Mouse (Mus musculus) ES-E14 (cell line): ENCODE measurements at regions not wholly inside any gene's neighbourhood (a gene's known extent, or its start where the extent isn't known, plus 50 kb on each side); places are given as distances from the start of the nearest gene placed in this dataset.

Experiments used
- DNase-seq: peaks from one replicate; pipeline ENCODE4 v3.0.0-alpha.2; 2013; ENCODE audit warnings: low read depth, low spot score
- H3K27ac ChIP-seq: 2 replicates; pipeline ENCODE4 v1.5.1; 2012; ENCODE audit warnings: low read depth, mild to moderate bottlenecking, low read length, moderate library complexity, mixed read lengths; ENCODE audit not compliant: poor library complexity, insufficient read depth, severe bottlenecking
- H3K36me3 ChIP-seq: 2 replicates; pipeline ENCODE4 v1.6.1; 2012; ENCODE audit warnings: mild to moderate bottlenecking, low read length, moderate library complexity, mixed read lengths; ENCODE audit not compliant: control insufficient read depth, poor library complexity, insufficient read depth, severe bottlenecking
- H3K4me1 ChIP-seq, 2 experiments: fragments of 150-350 bp in 1 of 2; sonication (generic) in 1 of 2; 2 replicates each; pipeline ENCODE4 v1.6.1; 2012; ENCODE audit warnings: low read length in 2 of 2, mild to moderate bottlenecking in 1 of 2, mixed read lengths in 1 of 2; ENCODE audit not compliant: control insufficient read depth in 2 of 2, insufficient read depth in 2 of 2, poor library complexity in 1 of 2
- H3K4me3 ChIP-seq, 2 experiments: fragments of 150-350 bp in 1 of 2; sonication (generic) in 1 of 2; 2 replicates each; pipeline ENCODE4 v1.5.1; 2012; ENCODE audit warnings: low read length in 2 of 2, low read depth in 1 of 2, mild to moderate bottlenecking in 1 of 2, mixed read lengths in 1 of 2; ENCODE audit not compliant: insufficient read depth in 1 of 2, poor library complexity in 1 of 2, severe bottlenecking in 1 of 2
- H3K9ac ChIP-seq: 2 replicates; pipeline ENCODE4 v1.6.1; 2012; ENCODE audit warnings: low read depth, mild to moderate bottlenecking, low read length, mixed read lengths; ENCODE audit not compliant: poor library complexity, insufficient read depth, severe bottlenecking
- H3K9me3 ChIP-seq: fragments of 150-350 bp; sonication (generic); 2 replicates; pipeline ENCODE4 v1.6.1; 2012; ENCODE audit warnings: low read depth, mild to moderate bottlenecking, low read length; ENCODE audit not compliant: control insufficient read depth, insufficient read depth
- CHD2 ChIP-seq: IDR thresholded peaks from 2 replicates; pipeline ENCODE4 v1.6.1; 2014; ENCODE audit warnings: mild to moderate bottlenecking, low read depth, low read length, inconsistent platforms
- HCFC1 ChIP-seq: IDR thresholded peaks from 2 replicates; pipeline ENCODE4 v1.6.1; 2012; ENCODE audit warnings: low read length, inconsistent platforms, borderline replicate concordance; ENCODE audit not compliant: insufficient read depth
- MAFK ChIP-seq: IDR thresholded peaks from 2 replicates; pipeline ENCODE4 v1.6.1; 2014; ENCODE audit warnings: mild to moderate bottlenecking, low read depth, low read length, inconsistent platforms; ENCODE audit not compliant: insufficient read depth
- ZC3H11A ChIP-seq: IDR thresholded peaks from 2 replicates; pipeline ENCODE4 v1.6.1; 2012; ENCODE audit warnings: low read depth, mild to moderate bottlenecking, inconsistent platforms, low read length, borderline replicate concordance
- ZNF384 ChIP-seq: IDR thresholded peaks from 2 replicates; pipeline ENCODE4 v1.6.1; 2012; ENCODE audit warnings: low read depth, low read length, inconsistent platforms
- in situ Hi-C, 2 experiments: fragments of 600-800 bp; cut with MboI; formaldehyde crosslinking; loops; one replicate each; pipeline ENCODE4 v1.15.1; 2025; ENCODE audit warnings: low sequenced_read_pairs in 2 of 2, inconsistent platforms in 1 of 2; ENCODE audit not compliant: unreplicated experiment in 2 of 2

GRCm38 (mm10) chr6:93543354-93544129 lies 600.2 kb upstream of the Adamts9 start:
- Histone ChIP-seq H3K9me3 (no peaks in the 10 kb centered on the region), H3K9ac (no peak overlapping the region), H3K4me3 (no peak overlapping the region), H3K36me3 (no peaks in the 10 kb centered on the region), H3K4me1 (peaks cover 0 to 2% of the 10 kb centered on the region in 2 experiments; a peak in 1 of 4 replicates), H3K27ac (no peak overlapping the region)
- TF ChIP-seq CHD2, result no peak
- no peak for TF ChIP-seq MAFK
- no peak for TF ChIP-seq ZC3H11A
- no peak for TF ChIP-seq ZNF384
- TF ChIP-seq HCFC1, result no peak
- no peak for DNase-seq
- in situ Hi-C loops, result no loop called here

DNA sequence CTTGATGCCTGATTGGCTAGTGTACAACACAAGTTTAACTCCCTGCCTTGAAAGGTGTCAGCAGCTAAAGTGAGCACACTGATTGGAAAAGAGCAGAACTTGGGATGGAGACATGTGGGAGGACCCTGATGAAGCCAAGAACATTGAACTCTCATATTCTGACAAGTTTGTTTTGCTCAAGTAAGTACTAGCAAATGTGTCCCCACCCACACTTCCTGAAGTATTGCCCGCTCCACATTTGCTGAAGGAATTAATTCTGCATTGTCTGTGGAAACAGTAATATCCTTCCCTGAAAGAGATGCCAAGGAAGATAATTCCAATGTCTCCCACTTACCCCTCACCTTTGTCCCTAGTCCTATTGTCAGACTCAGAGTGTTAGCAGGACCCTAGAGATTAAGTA lies 596.3 kb upstream of the Adamts9 start:
- TF ChIP-seq ZNF384 (no peak), ZC3H11A (no peak), HCFC1 (no peak), CHD2 (no peak), MAFK (no peak)
- Histone ChIP-seq H3K9me3 (no peaks in the 10 kb centered on the region), H3K4me3 (no peak overlapping the region), H3K4me1 (peaks cover 0 to 2% of the 10 kb centered on the region in 2 experiments; a peak in 1 of 4 replicates), H3K9ac (no peak overlapping the region), H3K27ac (no peak overlapping the region), H3K36me3 (no peaks in the 10 kb centered on the region)
- in situ Hi-C loops, result no loop called here
- no peak for DNase-seq

GRCm38 (mm10) chr6:93539171-93539570 lies 595.9 kb upstream of the Adamts9 start:
- no peak overlapping the region for H3K27ac ChIP-seq
- H3K9me3 ChIP-seq, result no peaks in the 10 kb centered on the region
- in situ Hi-C loops, result no loop called here
- no peaks in the 10 kb centered on the region for H3K36me3 ChIP-seq
- DNase-seq, result no peak
- TF ChIP-seq HCFC1, result no peak
- 0 out of 4 replicates have a peak, but pooled peaks cover 0 to under 1% of the 10 kb centered on the region in 2 experiments for H3K4me1 ChIP-seq
- no peak overlapping the region for H3K4me3 ChIP-seq
- H3K9ac ChIP-seq, result no peak overlapping the region

GRCm38 (mm10) chr6:93537971-93538370 lies 594.7 kb upstream of the Adamts9 start:
- no peaks in the 10 kb centered on the region for H3K36me3 ChIP-seq
- H3K9ac ChIP-seq, result no peak overlapping the region
- in situ Hi-C loops, result no loop called here
- H3K9me3 ChIP-seq, result no peaks in the 10 kb centered on the region
- no peak for TF ChIP-seq ZNF384
- TF ChIP-seq MAFK, result no peak
- TF ChIP-seq HCFC1, result no peak
- TF ChIP-seq CHD2, result no peak
- no peak for TF ChIP-seq ZC3H11A
- H3K27ac ChIP-seq, result no peak overlapping the region
- DNase-seq, result no peak
- H3K4me1 ChIP-seq, result no peaks in the 10 kb centered on the region
- H3K4me3 ChIP-seq, result no peak overlapping the region

- Histone ChIP-seq H3K9me3 (no peaks in the 10 kb centered on the region), H3K4me1 (no peaks in the 10 kb centered on the region), H3K27ac (no peak overlapping the region), H3K36me3 (no peaks in the 10 kb centered on the region), H3K4me3 (no peak overlapping the region), H3K9ac (no peak overlapping the region)
- in situ Hi-C loops, result no loop called here
- no peak for DNase-seq
- TF ChIP-seq CHD2 (no peak), HCFC1 (no peak), ZNF384 (no peak), ZC3H11A (no peak), MAFK (no peak)
Measured at GRCm38 (mm10) chr6:93537126-93537525, 593.8 kb upstream of the Adamts9 start.
